Mouse (Mus musculus) limb, embryonic 13.5 days (tissue): ENCODE results near the gene Srpx2. TPM values are rescaled to one million over a fixed set of nuclear protein-coding genes. Genes with fewer than 3 reads are reported as not detected.

Experiments used
- ATAC-seq: fragments of 200-750 bp; cut with Nextera tagmentation; 2 replicates; pipeline ENCODE4 v1.8.0; 2017; ENCODE audit warnings: low read depth, moderate number of reproducible peaks, moderate TSS enrichment; ENCODE audit not compliant: low FRiP score
- H3K27ac ChIP-seq: fragments of 300-500 bp; sonication (generic); 2 replicates; pipeline ENCODE4 v1.5.1; 2015; ENCODE audit warnings: inconsistent platforms, mild to moderate bottlenecking, moderate library complexity
- H3K27me3 ChIP-seq: fragments of 300-500 bp; sonication (generic); 2 replicates; pipeline ENCODE4 v1.6.1; 2015; ENCODE audit warnings: mild to moderate bottlenecking, inconsistent platforms
- H3K36me3 ChIP-seq: fragments of 300-500 bp; sonication (generic); 2 replicates; pipeline ENCODE4 v1.6.1; 2015; ENCODE audit warnings: inconsistent platforms, mild to moderate bottlenecking, moderate library complexity
- H3K4me1 ChIP-seq: fragments of 300-500 bp; sonication (generic); 2 replicates; pipeline ENCODE4 v1.6.1; 2015; ENCODE audit warnings: inconsistent platforms
- H3K4me2 ChIP-seq: fragments of 300-500 bp; sonication (generic); replicated peaks from 2 replicates; pipeline ENCODE4 v1.6.1; 2015; ENCODE audit warnings: inconsistent platforms, mild to moderate bottlenecking, moderate library complexity
- H3K4me3 ChIP-seq: fragments of 300-500 bp; sonication (generic); 2 replicates; pipeline ENCODE4 v1.5.1; 2015; ENCODE audit warnings: moderate library complexity, mild to moderate bottlenecking, inconsistent platforms
- H3K9ac ChIP-seq: fragments of 300-500 bp; sonication (generic); 2 replicates; pipeline ENCODE4 v1.6.1; 2015; ENCODE audit warnings: mild to moderate bottlenecking, inconsistent platforms
- H3K9me3 ChIP-seq: fragments of 300-500 bp; sonication (generic); 2 replicates; pipeline ENCODE4 v1.6.1; 2016; ENCODE audit warnings: inconsistent platforms
- WGBS: fragments of 180-500 bp; shearing (Covaris S2); methylation state at CpG from one replicate; pipeline ENCODE4 v1.1.7; 2015; 5-methylcytosine and 5-hydroxymethylcytosine counted together
- polyA plus RNA-seq: library from polyadenylated mRNA; unstranded; fragments of >200 nt; fragmentation: Nextera tagmentation; extraction: Ambion mirVana; gene quantifications from 2 replicates; pipeline ENCODE4 v1.2.1, GENCODE M21; 2015

Gene Srpx2
- polyA plus RNA-seq: 3.1 and 3.9 TPM in 2 replicates

DNA sequence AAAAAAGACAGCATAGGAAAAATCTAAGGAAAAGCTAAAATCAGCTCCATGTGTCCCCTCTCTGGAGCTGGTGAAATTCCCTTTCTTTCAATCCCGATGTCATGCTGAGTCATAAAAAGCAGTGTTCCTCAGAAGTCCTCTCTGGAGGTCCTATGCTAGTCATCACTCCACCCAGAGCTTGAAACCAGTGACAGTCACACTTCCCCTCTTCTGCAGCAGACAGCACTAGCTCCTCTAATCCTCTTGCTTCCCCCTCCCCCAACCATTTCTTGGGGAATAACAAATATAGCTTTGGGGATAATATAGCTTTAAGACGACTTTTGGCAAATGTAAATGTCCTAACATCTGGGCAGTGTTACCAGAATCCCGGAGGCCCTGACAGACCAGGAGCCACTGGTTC lies at the start of gene Srpx2:
Gene Srpx2 (plus strand): TSS at position 166 of the 400 bp plus-strand sequence.
- Histone ChIP-seq H3K27me3 (peaks cover 1% of the 10 kb centered on the region; the same call in 1 of the 2 replicates), H3K9me3 (no peaks in the 10 kb centered on the region), H3K4me3 (no peak within 1 kb of the TSS), H3K9ac (no peak within 1 kb of the TSS), H3K27ac (no peak within 1 kb of the TSS), H3K36me3 (no peaks in the 10 kb centered on the region), H3K4me2 (0 out of 2 replicates have a peak within 1 kb of the TSS, but pooled peaks have one; percentile 0), H3K4me1 (no peaks in the 10 kb centered on the region)
- WGBS: 22% methylated on average over 3 of the region's 3 CpGs
- ATAC-seq: no peak

GRCm38 (mm10) chrX:133869743-133870142 lies 38.5 kb upstream of the Srpx2 start:
- Histone ChIP-seq H3K27ac (no peak overlapping the region), H3K36me3 (no peaks in the 10 kb centered on the region), H3K4me2 (no peak overlapping the region), H3K27me3 (peaks cover 8% of the 10 kb centered on the region; the same call in 1 of the 2 replicates), H3K4me1 (no peaks in the 10 kb centered on the region), H3K9ac (no peak overlapping the region), H3K4me3 (no peak overlapping the region), H3K9me3 (no peaks in the 10 kb centered on the region)
- ATAC-seq: no peak
- 90% methylated on average over 6 of the region's 6 CpGs for WGBS

DNA sequence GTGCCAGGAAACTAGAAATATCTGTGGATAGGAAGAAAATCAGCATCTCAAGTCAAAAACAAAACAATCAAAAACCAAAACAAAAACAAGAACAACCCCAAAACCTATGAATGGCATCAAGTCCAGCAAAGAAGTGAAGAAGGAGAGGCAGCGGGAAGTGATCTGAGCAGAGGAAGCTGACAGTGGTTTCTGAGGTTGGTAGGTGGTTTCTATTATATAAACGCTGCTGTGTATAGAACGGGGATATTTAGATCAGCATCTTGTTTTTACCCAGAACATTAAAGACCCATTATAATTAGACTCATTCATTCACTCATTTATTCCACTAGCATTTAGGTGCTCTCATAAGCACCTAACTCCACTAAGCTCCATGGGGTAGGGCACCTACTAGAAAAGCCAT lies 20.9 kb upstream of the Srpx2 start:
- H3K4me2 ChIP-seq: no peak overlapping the region
- H3K9ac ChIP-seq: no peak overlapping the region
- no peak overlapping the region for H3K27ac ChIP-seq
- H3K9me3 ChIP-seq: no peaks in the 10 kb centered on the region
- no peaks in the 10 kb centered on the region for H3K27me3 ChIP-seq
- peaks cover 10% of the 10 kb centered on the region for H3K36me3 ChIP-seq
- 97% methylated on average over 3 of the region's 3 CpGs for WGBS
- no peaks in the 10 kb centered on the region for H3K4me1 ChIP-seq
- H3K4me3 ChIP-seq: no peak overlapping the region
- no peak for ATAC-seq

GRCm38 (mm10) chrX:133888111-133888510 lies 20.1 kb upstream of the Srpx2 start:
- ATAC-seq: no peak
- Histone ChIP-seq H3K4me1 (no peaks in the 10 kb centered on the region), H3K27ac (no peak overlapping the region), H3K9me3 (no peaks in the 10 kb centered on the region), H3K4me3 (no peak overlapping the region), H3K36me3 (peaks cover 10% of the 10 kb centered on the region), H3K27me3 (no peaks in the 10 kb centered on the region), H3K4me2 (no peak overlapping the region), H3K9ac (no peak overlapping the region)
- WGBS: 89% methylated on average over 5 of the region's 5 CpGs

DNA sequence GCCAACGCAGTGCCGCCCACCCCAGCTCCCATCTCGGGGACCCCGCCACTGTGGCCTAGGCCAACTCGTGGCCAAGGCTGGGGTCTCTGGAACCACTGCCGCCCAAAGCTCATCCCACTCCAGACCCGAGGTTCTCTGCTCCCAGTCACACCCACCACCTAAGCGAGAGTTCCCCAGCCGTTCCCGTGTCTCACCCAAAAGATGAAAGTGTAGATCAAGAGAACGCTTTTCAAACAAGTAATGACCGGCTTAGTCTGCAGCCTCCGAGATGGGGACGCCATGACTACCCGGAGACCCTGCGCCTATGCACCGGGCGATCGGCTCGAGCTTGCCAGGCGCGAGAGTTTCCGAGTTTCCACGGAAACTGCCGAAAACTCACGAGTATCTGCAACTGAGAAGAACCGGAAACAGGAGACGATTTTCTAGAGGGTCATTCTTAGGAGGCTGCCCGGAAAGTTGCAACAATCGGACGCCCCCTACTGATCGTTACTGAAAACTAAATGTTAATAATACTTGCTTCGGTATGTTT lies 10.1 kb upstream of the Srpx2 start, which contains the start of gene Tspan6:
Gene Tspan6 (minus strand): TSS at position 416 of the 529 bp plus-strand sequence.
- peak; percentile 95 for ATAC-seq
- Histone ChIP-seq H3K4me3 (peak within 1 kb of the TSS; percentile 57), H3K9ac (peak within 1 kb of the TSS; percentile 79), H3K9me3 (no peaks in the 10 kb centered on the region), H3K4me2 (peak within 1 kb of the TSS; percentile 64), H3K27ac (peak within 1 kb of the TSS; percentile 61), H3K4me1 (no peaks in the 10 kb centered on the region), H3K27me3 (no peaks in the 10 kb centered on the region), H3K36me3 (peaks cover 17% of the 10 kb centered on the region)
- 23% methylated on average over 33 of the region's 33 CpGs for WGBS

- no peaks in the 10 kb centered on the region for H3K36me3 ChIP-seq
- 0 out of 2 replicates have a peak, but pooled peaks cover 4% of the 10 kb centered on the region for H3K4me1 ChIP-seq
- no peaks in the 10 kb centered on the region for H3K9me3 ChIP-seq
- no peak overlapping the region for H3K4me3 ChIP-seq
- peak; percentile 65 for ATAC-seq
- H3K27ac ChIP-seq: peak overlapping the region; percentile 44; the same call in 1 of the 2 replicates
- no peak overlapping the region for H3K9ac ChIP-seq
- 47% methylated on average over 10 of the region's 10 CpGs for WGBS
- no peak overlapping the region for H3K4me2 ChIP-seq
- peaks cover 13% of the 10 kb centered on the region; the same call in 1 of the 2 replicates for H3K27me3 ChIP-seq
These were observed 3.3 kb downstream of the Srpx2 start for GRCm38 (mm10) chrX:133911397-133912103.

- no peak for ATAC-seq
- 78% methylated on average over 3 of the region's 3 CpGs for WGBS
- H3K9ac ChIP-seq: no peak overlapping the region
- H3K9me3 ChIP-seq: no peaks in the 10 kb centered on the region
- H3K4me2 ChIP-seq: no peak overlapping the region
- no peak overlapping the region for H3K4me3 ChIP-seq
- H3K36me3 ChIP-seq: no peaks in the 10 kb centered on the region
- no peak overlapping the region for H3K27ac ChIP-seq
- H3K4me1 ChIP-seq: 0 out of 2 replicates have a peak, but pooled peaks cover 4% of the 10 kb centered on the region
- peaks cover 13% of the 10 kb centered on the region; the same call in 1 of the 2 replicates for H3K27me3 ChIP-seq
These were observed 4.8 kb downstream of the Srpx2 start for GRCm38 (mm10) chrX:133913006-133913405.

DNA sequence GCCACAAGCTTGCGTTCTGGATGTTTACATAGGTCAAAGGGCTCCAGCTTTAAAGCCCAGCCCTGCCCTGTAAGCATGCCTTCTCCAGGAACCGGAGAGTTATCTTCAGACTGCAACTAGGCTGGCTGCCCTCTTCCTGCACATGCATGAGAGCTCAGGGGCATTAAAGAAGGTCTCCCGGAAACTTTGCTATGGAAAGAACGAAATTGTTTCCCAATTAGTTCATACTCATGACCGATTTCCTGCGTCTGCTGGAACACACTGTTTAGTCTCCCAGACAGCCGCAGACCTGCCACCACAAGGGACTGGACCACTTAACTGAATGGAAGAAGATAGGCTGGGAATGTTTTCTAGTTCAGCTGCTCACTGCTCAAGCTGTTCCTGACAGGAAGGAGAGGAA lies 6.0 kb downstream of the Srpx2 start:
- Histone ChIP-seq H3K36me3 (no peaks in the 10 kb centered on the region), H3K27me3 (peaks cover 13% of the 10 kb centered on the region; the same call in 1 of the 2 replicates), H3K4me1 (0 out of 2 replicates have a peak, but pooled peaks cover 4% of the 10 kb centered on the region), H3K9ac (no peak overlapping the region), H3K27ac (no peak overlapping the region; the same call in 1 of the 2 replicates), H3K9me3 (no peaks in the 10 kb centered on the region), H3K4me2 (no peak overlapping the region), H3K4me3 (no peak overlapping the region)
- peak; percentile 46; the same call in 1 of the 2 replicates for ATAC-seq
- 23% methylated on average over 7 of the region's 7 CpGs for WGBS

DNA sequence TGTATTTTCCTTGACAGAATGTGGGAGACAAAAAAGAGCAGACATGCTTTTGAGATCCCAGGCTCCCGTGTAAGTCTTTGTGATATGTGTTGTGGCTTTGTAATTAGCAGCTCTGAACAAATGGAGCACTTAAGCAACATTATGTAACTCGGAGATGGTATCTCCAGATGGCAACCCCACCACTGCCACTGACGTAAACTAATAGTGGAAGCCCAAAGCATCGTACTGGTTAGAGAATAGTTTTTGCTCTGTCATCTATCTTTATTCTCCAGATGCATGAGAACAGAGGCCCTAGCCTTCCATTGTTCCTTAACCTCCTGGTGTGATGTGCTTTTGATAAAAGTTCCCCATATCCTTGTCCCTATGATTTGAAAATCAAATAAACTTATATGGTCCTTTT lies 13.0 kb downstream of the Srpx2 start:
- 82% methylated on average over 4 of the region's 4 CpGs for WGBS
- peaks cover 6% of the 10 kb centered on the region; the same call in 1 of the 2 replicates for H3K27me3 ChIP-seq
- no peaks in the 10 kb centered on the region for H3K9me3 ChIP-seq
- no peaks in the 10 kb centered on the region for H3K36me3 ChIP-seq
- H3K4me1 ChIP-seq: no peaks in the 10 kb centered on the region
- no peak overlapping the region for H3K27ac ChIP-seq
- no peak overlapping the region for H3K9ac ChIP-seq
- H3K4me3 ChIP-seq: no peak overlapping the region
- no peak for ATAC-seq
- H3K4me2 ChIP-seq: no peak overlapping the region

- 81% methylated on average over 5 of the region's 5 CpGs for WGBS
- Histone ChIP-seq H3K4me2 (no peak overlapping the region), H3K36me3 (no peaks in the 10 kb centered on the region), H3K27ac (no peak overlapping the region), H3K27me3 (peaks cover 33% of the 10 kb centered on the region; the same call in 1 of the 2 replicates), H3K4me1 (no peaks in the 10 kb centered on the region), H3K4me3 (no peak overlapping the region), H3K9me3 (no peaks in the 10 kb centered on the region), H3K9ac (no peak overlapping the region)
- no peak for ATAC-seq
These were observed 18.5 kb downstream of the Srpx2 start for GRCm38 (mm10) chrX:133926760-133927159.

GRCm38 (mm10) chrX:133931302-133932013 lies 23.2 kb downstream of the Srpx2 start:
- no peak overlapping the region for H3K9ac ChIP-seq
- H3K4me1 ChIP-seq: no peaks in the 10 kb centered on the region
- no peak overlapping the region for H3K27ac ChIP-seq
- no peaks in the 10 kb centered on the region for H3K36me3 ChIP-seq
- ATAC-seq: no peak
- no peak overlapping the region for H3K4me2 ChIP-seq
- no peak overlapping the region for H3K4me3 ChIP-seq
- H3K9me3 ChIP-seq: no peaks in the 10 kb centered on the region
- WGBS: 60% methylated on average over 12 of the region's 12 CpGs
- peaks cover 35% of the 10 kb centered on the region; the same call in 1 of the 2 replicates for H3K27me3 ChIP-seq
